Mouse (Mus musculus): ENCODE data around the gene Cyp4f14. TPM values are rescaled to one million over a fixed set of nuclear protein-coding genes. Genes with fewer than 3 reads are reported as not detected.

Cyp4f14 gene
- total RNA-seq, 2 experiments from 2014 or later = not detected

Other genes with a start within 250 kb of the Cyp4f14 start
- gene Cyp4f15, start 231.7 kb downstream of the Cyp4f14 start, total RNA-seq (2021) = not detected
- 10 to 100 TPM; 25.7 to 31.9 TPM for gene Zfp871, start 129.1 kb downstream of the Cyp4f14 start, total RNA-seq (2021)
- gene Zfp811, start 107.4 kb downstream of the Cyp4f14 start, total RNA-seq (2021) = under 1 TPM in 1 of 2 experiments, not detected in 1; 0.26 TPM
- 10 to 100 TPM; 10.4 to 14.2 TPM for gene Zfp799, start 87.1 kb downstream of the Cyp4f14 start, total RNA-seq (2021)
- 10 to 100 TPM in 1 of 2 experiments, 1 to 10 TPM in 1; 9.3 to 10.4 TPM for gene Zfp870, start 25.7 kb downstream of the Cyp4f14 start, total RNA-seq (2021)
- 10 to 100 TPM; 10.9 to 12.3 TPM for gene Cyp4f13, start 30.1 kb upstream of the Cyp4f14 start, total RNA-seq (2021)
- gene Zfp472, start 48.5 kb upstream of the Cyp4f14 start, total RNA-seq (2021) = 1 to 10 TPM; 2.4 to 3.0 TPM
- 1 to 10 TPM; 6.4 to 7.6 TPM for gene Zfp952, start 75.8 kb upstream of the Cyp4f14 start, total RNA-seq (2021)
- 1 to 10 TPM; 4.8 to 4.9 TPM for gene Zfp763, start 116.1 kb upstream of the Cyp4f14 start, total RNA-seq (2021)
- not detected for gene 4921501E09Rik, start 150.7 kb upstream of the Cyp4f14 start, total RNA-seq (2021)
- gene Zfp563, start 172.0 kb upstream of the Cyp4f14 start, total RNA-seq (2021) = 1 to 10 TPM; 6.3 to 7.7 TPM
- gene Morc2b, start 222.3 kb upstream of the Cyp4f14 start, total RNA-seq (2021) = under 1 TPM; 0.08 to 0.13 TPM